Mouse (Mus musculus): ENCODE data around the gene Ptpro.
"Not testable (repeated sequence)": the region's sequence is repeated elsewhere in the genome, so short reads cannot be mapped to it uniquely, and the experiment has no call there.

The Ptpro gene

DNA sequence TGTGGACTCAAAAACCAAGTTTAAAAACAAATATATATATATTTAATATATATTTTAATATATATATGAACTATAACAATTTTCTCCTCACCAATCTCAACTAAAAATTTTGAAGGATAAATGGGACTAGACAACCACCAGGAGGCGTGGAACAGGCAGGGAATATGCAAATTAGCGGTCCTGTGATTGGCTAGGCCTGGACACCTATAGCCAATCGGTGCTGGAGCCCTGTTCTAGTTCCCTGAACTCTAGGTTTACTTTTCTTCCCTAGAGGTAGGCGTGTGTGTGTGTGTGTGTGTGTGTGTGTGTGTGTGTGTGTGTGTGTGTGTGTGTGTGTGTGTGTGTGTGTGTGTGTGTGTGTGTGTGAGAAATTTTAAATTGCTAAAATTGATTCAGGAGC lies 134.8 kb downstream of the Ptpro start:
- DNase-seq (ENCODE audit: low spot score in 2 of 2): no peak

DNA sequence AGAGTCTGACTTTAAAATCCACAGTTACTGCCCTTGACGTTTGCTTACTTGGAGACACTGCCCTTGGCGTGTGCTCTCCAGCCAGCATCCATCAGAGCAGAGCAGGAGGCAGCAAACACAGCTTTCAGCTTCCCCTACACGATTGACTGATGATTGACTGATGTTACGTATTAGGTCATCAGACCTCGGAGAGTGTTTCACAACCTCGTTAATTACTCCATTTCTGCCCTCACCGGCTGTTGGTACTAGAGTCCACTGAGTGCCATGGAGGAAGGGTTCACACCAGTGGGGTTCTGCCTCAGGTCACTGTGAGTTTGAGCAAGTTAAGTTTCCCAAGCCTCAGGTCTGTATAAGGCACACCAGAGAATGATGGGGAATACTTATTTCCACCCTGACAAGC lies 143.0 kb downstream of the Ptpro start:
- DNase-seq (ENCODE audit: low spot score in 2 of 2): no peak

GRCm38 (mm10) chr6:137396106-137396793 lies 144.1 kb downstream of the Ptpro start:
- no peak for DNase-seq (ENCODE audit: low spot score in 2 of 2)

DNA sequence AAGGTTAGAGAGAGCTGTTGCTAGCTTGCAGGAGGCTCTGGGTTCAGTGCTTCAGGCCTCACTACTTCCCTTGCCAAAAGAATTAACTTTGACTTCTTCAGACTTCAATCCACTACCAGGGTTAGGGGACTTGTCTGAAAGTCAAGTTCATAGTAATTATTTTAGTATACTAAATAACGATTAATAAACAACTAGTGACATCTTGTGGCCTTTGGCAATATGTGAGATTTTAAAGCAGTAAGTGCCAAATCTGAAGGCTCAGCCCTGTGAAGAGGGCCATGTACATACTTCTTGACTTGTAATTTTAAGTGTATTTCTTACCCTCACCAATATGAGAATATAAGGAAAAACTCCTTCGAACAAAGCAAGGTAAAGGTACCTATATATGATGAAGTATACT lies 145.2 kb downstream of the Ptpro start:
- DNase-seq (ENCODE audit: low spot score in 2 of 2): no peak

DNA sequence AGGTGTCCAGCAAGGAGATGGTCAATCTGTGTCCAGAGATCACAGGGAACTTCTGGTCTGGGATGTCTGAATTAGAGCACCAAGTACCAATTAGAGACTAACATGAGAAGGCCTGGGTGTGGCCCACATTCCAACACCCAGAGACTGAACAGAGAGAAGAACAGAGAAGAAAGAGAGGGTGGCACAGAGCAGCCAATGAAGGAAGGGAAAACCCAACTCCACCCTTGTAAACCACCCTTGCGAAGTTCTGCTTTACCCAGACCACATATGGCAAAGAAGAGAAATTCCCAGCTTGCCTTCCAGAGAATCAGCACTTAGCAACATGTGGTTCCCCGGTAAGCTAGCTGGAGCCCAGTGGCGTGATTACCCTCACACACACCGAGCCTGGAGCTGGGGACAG lies 152.1 kb downstream of the Ptpro start:
- peak in 1 of 2 experiments; percentile 13 for DNase-seq (ENCODE audit: low spot score in 2 of 2)

DNA sequence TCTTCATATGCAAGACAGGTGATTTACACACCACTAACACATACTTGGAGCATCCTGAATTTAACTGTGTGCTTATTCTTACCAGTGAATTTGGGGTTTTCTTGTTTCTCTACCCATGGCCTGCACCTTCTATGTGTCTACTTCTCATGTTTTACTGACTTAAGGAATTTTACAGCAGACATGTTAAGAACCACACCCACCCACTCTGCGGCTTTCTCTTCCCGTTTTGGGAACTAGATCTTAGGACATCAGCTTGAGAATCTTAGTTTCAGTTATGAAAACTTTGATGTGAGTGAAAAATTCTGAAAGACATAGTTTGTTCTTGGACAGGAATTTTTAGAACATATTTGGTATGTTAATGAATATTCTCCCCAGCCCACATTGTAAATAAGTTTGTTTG lies 153.6 kb downstream of the Ptpro start:
- peak in 1 of 2 experiments; percentile 21 for DNase-seq (ENCODE audit: low spot score in 2 of 2)

DNA sequence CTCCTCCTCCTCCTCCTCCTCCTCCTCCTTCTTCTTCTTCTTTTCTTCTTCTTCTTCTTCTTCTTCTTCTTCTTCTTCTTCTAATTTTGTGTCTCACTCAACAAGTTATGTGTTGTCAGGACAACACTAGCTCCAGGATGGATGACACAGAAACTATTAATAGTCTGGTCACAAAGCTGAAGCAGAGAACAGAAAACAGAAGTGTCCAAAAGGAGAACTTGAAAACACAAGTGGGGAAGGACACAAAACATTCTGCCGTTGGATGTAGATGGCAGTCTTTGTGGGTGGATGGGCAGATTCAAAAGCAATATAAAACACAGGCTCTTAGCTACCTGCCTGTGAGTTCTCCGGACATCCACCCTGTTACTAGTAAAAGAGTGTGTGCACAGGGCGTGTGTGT lies 158.4 kb downstream of the Ptpro start:
- DNase-seq (ENCODE audit: low spot score in 2 of 2): peak; percentile 34 to 46

DNA sequence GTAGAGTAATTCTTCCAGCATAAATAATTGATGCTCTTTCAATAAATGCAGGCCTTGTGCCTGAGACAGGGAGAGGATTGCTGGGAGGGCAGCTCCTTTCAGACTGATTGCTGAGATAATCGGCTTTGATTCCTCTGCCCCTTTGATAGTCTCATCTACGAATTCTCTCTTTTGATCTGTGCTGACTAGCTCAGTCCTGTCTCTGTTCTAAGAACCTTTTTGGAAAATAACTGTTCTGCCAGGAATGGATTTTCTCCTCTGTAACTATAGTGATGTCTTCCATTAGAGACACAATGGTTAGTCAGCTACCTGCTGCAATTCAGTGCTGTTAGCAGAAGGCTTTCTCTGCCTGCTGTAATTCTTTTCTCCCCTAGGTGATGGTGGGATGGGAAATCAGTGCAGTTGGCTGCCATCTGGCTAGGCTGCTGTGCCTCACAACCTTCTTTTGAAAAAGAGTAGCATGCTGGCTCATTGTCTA lies 159.8 kb downstream of the Ptpro start:
- no peak for DNase-seq (ENCODE audit: low spot score in 2 of 2)

GRCm38 (mm10) chr6:137413045-137413444 lies 160.9 kb downstream of the Ptpro start:
- DNase-seq (ENCODE audit: low spot score in 2 of 2): no peak

GRCm38 (mm10) chr6:137414531-137415405 lies 162.6 kb downstream of the Ptpro start:
- no peak for DNase-seq (ENCODE audit: low spot score in 2 of 2)

DNA sequence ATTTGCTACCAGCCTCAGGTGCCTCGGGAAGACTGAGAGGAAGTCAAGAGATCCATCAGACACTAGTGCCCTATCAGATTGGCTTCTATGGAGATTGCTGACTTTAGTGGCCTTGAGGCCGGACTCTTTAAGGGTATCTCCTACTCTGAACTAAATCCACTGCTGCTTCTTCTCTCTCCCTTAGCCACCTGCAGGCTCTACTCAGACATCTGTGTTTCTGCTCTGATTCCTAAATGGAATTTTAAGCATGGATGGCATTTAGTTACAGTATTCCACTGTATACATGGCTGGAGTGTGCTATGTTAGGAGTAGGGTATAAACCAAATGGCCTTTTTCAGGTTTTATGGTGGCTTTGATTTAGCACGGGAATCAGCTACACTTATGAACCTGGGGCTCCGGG lies 170.7 kb downstream of the Ptpro start:
- no peak for DNase-seq (ENCODE audit: low spot score in 2 of 2)

DNA sequence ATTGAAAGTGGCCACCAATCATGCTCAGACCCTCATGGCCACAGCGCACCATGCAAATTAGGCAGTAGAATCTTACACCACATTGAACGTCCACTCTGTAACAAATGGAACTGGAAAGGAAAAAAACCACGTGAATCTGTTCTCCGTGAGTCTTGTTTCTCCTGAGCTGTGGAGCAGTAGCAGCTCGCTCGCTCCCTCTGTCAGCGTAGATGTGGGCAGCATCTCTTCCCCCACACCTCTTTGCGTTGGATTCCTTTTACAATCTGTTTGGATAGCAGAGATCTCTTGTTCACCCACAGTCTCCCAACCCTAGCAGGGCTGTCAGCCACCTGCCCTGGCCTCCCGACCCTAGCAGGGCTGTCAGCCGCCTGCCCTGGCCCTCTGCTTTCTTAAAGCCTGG lies 171.7 kb downstream of the Ptpro start:
- DNase-seq (ENCODE audit: low spot score in 2 of 2): no peak

GRCm38 (mm10) chr6:137425500-137426432 lies 173.6 kb downstream of the Ptpro start:
- no peak for DNase-seq (ENCODE audit: low spot score in 2 of 2)

- no peak for DNase-seq (ENCODE audit: low spot score in 2 of 2)
Observed at GRCm38 (mm10) chr6:137433521-137434137, 181.5 kb downstream of the Ptpro start.

DNA sequence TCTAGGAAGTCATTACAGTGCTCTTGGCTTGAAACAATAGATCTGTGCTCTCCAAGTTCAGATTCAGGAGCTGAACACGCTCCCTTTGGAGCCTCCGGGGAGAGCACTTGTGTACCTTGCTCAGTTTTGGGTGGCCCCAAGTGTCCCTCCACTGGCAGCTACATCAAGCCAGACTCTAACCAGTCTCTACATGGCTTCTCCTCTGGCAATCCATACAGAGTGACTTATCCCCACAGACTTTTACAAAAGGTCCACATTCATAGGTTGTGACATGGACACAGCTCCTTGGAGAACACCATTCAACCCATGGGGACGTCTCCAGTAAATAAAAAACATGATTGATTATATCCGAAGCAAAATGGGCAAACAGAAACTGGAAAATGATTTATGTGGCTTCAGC lies 185.4 kb downstream of the Ptpro start:
- no peak for DNase-seq (ENCODE audit: low spot score in 2 of 2)

- no peak for DNase-seq (ENCODE audit: low spot score in 2 of 2)
Observed at GRCm38 (mm10) chr6:137437902-137438580, 185.9 kb downstream of the Ptpro start.

GRCm38 (mm10) chr6:137440559-137441486 lies 188.7 kb downstream of the Ptpro start:
- no peak for DNase-seq (ENCODE audit: low spot score in 2 of 2)

GRCm38 (mm10) chr6:137443089-137443488 lies 191.0 kb downstream of the Ptpro start:
- DNase-seq (ENCODE audit: low spot score in 2 of 2): no peak

GRCm38 (mm10) chr6:137446116-137446515 lies 194.0 kb downstream of the Ptpro start:
- DNase-seq (ENCODE audit: low spot score in 2 of 2): not testable (repeated sequence)

Measured in heart, adult 9 months (tissue).